Mouse (Mus musculus): ENCODE data around the gene Olfr770.

DNA sequence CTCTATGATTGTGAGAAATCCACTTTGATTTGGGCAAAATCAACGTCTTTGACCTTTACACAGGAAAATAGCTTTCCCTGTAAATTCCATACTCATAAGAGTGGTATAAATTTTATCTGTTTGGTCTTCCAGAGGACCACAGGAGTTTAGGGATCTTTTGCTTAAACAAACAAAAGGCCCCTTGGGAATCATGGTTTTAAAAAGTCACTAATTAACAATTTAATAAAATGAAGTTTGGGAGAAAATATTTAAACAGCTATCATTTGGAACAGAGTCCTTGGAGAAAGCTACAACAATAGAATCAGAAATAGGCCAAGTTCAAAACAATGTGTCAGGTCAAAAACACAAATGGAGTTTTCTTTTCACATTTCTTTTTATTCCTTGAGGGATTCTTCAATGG, 39.5 kb downstream of the Olfr770 start, which contains the start of gene Olfr768:
- TF ChIP-seq USF1 (IDR thresholded peaks at IDR 0.05; ENCODE audit: low read depth) = no peak
- TF ChIP-seq CTCF (IDR thresholded peaks at IDR 0.05; ENCODE audit: control insufficient read depth, insufficient read depth, insufficient read length) = no peak
- TF ChIP-seq MYOG (IDR thresholded peaks at IDR 0.05; ENCODE audit: control insufficient read depth, extremely low read depth, insufficient read length) = no peak

All from C2C12 (cell line).